Mouse (Mus musculus) erythroblast, embryonic 14.5 days (primary cell): ENCODE measurements around the gene Olfr97.
"Not testable (repeated sequence)": the region's sequence is repeated elsewhere in the genome, so short reads cannot be mapped to it uniquely, and the experiment has no call there.

Experiments
- GATA1 ChIP-seq: IDR thresholded peaks from 2 replicates; pipeline ENCODE4 v1.6.1; 2012; ENCODE audit warnings: low read length, inconsistent platforms, mixed read lengths
- TAL1 ChIP-seq: IDR thresholded peaks from 3 replicates; pipeline ENCODE4 v1.6.1; 2012; ENCODE audit warnings: low read length, inconsistent platforms, mixed read lengths

- TF ChIP-seq TAL1, GATA1: not testable (repeated sequence)
These were observed at the start of gene Olfr97 for GRCm38 (mm10) chr17:37237230-37237629.
